Mouse (Mus musculus) frontal cortex, postnatal 10 days (tissue): ENCODE measurements around the gene Gramd1c.

Experiments
- DNase-seq, 2 experiments: peaks; one replicate each; pipeline ENCODE4 v3.0.0; 2022; ENCODE audit warnings: low spot score in 2 of 2, mixed read lengths in 1 of 2

Gene Gramd1c

GRCm38 (mm10) chr16:43963291-43963690, 99.9 kb downstream of the Gramd1c start:
- no peak for DNase-seq

GRCm38 (mm10) chr16:43958038-43958437, 105.1 kb downstream of the Gramd1c start:
- DNase-seq: no peak

GRCm38 (mm10) chr16:43954913-43955312, 108.2 kb downstream of the Gramd1c start:
- DNase-seq: no peak

DNA sequence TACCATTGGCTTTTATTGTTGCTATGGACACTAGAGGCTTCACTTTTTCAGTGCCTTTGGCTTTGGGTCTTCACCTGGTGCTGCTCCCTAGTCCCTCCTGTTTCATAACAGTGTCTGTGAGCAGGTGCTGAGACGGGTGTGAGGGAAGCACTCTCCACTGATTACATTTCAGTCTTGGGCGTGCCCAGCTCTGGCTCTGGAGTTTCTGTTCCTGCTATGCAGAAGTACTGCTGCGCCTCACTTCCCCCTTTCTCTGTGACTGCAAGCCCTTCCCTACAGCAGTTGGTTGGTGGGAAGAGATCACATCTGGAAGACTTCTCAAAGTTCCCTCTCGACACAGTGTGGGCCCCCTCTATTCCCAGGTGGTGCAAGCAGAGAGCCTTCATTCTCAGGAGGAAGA, 111.6 kb downstream of the Gramd1c start:
- no peak for DNase-seq

GRCm38 (mm10) chr16:43945869-43946268, 117.3 kb downstream of the Gramd1c start:
- no peak for DNase-seq

- no peak for DNase-seq
Observed at GRCm38 (mm10) chr16:43945351-43945750, 117.8 kb downstream of the Gramd1c start.

GRCm38 (mm10) chr16:43940846-43941245, 122.3 kb downstream of the Gramd1c start:
- no peak for DNase-seq

DNA sequence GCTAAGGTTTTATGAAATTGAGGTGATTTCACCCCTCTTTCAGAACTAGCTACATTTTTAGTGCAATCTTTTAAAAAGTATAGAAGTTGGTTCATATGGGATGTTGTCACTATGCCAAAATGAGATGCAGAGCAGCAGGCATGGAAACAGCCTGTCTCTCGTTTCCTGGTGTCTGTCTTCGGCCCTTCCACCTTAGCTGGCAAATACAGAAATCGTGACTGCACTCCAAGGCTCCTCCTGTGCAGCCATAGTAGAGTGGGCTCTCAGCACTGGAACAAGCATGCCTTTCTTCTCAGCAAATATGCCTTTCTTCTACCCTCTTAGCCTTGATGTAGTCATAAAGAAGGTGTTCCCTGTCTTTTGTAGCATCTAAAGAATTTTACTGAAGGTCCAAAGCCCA, 127.3 kb downstream of the Gramd1c start:
- no peak for DNase-seq

GRCm38 (mm10) chr16:43935367-43935766, 127.8 kb downstream of the Gramd1c start:
- DNase-seq: no peak

- no peak for DNase-seq
Observed at GRCm38 (mm10) chr16:43934856-43935255, 128.3 kb downstream of the Gramd1c start.

- no peak for DNase-seq
Observed at GRCm38 (mm10) chr16:43933041-43933440, 130.1 kb downstream of the Gramd1c start.

- DNase-seq: no peak
Observed at GRCm38 (mm10) chr16:43932319-43932718, 130.8 kb downstream of the Gramd1c start.

DNA sequence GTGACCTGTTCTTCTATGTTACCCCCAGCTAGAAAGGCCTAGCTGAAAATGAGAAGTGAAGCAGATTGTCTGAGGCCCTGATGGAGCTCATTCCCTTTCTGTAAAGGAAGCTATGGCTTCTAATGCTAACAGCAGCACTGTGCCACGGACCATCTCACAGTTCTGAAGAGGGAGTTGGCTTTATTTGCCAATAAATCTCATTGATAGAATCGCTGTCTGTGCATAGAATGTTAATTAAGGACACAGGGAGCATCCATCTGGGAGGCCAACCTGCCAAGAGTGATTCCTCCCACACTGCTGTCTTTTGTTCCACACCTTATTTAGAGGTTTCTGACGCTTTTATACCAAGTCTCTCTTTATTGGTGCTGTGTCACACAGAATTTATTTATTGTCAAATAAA, 131.6 kb downstream of the Gramd1c start:
- no peak for DNase-seq

GRCm38 (mm10) chr16:43930577-43930976, 132.6 kb downstream of the Gramd1c start:
- DNase-seq: no peak
